Mouse (Mus musculus): ENCODE measurements around the gene Pex10.

Pex10 gene

DNA sequence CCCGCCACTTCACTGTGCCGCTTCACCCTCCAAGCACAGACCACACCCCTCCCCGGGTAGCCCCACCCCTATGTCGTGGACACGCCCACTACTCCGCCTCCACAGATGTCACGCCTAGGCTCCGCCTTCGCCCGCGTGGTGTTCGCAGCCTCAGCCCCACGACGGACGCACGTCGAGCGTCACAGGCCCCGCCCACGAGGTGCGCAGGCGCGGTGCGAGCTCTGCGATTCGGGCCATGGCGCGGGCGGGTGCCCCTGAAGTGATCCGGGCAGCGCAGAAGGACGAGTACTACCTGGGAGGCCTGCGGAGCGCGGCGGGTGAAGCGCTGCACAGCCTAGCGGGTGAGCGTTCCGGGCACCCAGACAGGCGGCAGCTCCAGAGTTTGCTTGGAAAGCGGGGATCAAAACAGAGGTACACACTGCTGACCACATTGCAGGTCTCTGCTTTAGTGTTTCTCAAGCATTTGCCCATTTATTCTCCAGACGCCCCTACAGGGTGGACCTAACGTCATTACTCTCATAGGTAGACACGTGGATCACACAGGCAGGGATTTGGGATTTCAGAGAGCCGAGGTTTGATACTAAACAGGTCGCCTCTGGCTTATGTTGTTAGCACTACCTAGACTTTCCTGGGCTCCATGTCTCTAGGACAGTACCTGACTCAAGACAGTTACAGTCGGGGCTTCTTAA, at the start of gene Pex10:
TSS of gene Pex10 (plus strand) at position 183 of the 689 bp plus-strand sequence.
- in situ Hi-C loops (cut with MboI), result loop anchor here (5.0 kb wide), 1 partner anchor 180 kb away; no protein-coding TSS in a partner anchor

DNA sequence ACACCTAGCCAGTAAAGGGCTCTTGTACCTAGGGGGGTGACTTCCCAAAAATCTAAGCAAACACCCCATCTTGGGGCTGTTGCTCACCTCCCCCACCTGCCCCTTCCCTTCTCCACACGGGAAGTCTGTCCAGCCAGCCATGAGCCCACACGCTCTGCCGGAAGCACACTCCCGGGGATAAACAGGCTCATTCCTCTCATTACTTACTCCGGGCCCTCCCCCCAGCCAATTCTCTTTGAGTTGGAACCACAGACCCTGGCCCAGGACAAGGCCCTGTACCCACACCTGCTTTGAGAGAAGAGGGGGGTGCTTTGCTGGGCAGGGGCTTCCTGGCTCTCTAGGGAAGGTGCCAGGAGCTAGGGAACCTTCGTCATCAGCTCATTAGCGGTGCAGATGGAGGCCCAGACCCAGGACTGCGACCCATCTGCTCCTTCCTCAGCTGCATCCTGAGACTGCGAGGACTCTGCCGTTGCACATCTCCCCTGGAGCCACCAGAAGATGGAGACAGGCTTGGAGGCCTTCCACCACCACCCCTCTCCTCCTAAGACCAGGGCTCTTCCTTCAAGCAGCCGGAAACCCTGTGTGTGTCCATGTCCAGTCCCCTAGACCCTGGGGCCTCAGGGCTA, 49.5 kb upstream of the Pex10 start:
- in situ Hi-C loops (cut with MboI), result no loop called here

DNA sequence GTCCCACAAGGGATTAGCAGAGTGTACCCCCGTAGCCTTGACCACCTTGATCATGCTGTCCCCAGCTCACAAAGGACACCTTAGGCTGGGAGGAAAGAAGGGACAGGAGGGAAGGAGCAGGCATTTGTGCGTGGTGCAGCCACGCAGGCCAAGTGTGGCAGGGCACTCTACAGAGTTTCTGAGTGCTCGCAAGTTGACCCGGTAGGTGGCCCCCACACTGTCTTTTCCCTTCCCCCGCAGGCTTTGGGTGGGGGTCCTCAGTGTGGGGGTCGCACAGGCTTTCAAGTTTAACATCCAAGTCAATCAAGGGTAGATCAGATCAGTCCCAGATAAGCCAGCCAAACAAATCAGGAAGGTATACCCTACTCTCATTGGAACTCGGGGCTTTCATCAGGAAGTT, 48.8 kb upstream of the Pex10 start:
- in situ Hi-C loops (cut with MboI), result no loop called here

DNA sequence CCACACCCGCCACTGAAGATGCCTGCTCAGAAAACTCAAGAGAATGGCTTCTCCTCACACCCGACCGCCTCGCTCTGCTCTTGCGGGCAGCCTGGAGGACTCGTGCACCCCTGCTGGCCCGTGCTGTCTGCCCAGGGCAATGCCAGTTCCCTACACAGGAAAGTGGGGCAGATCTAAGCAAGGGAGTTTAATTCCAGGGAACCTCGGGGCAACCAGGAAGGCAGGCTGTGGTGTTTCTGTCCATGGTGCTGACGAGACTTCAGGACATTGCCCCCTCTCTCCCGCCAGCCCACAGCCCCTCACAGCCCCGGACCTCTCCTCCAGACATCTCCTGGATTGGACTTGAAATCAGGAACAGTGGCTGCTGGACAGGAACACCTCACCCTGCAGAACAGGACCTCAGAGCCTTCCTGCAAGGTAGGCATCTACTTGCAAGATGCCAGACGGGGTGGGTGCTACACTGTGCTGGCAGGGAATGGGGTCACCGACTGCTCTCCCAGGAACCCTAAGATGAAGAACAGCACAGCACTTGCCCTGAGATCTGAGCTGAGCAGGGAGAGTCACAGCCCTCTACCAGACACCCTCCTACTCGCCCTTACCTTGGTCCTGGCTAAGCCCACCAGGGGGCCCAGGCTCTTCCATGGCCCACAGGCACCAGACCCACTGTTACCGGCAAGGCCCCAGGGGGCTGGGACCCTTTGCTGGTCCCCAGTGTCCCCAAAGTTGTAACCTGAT, 48.0 kb upstream of the Pex10 start:
- in situ Hi-C loops (cut with MboI), result no loop called here

DNA sequence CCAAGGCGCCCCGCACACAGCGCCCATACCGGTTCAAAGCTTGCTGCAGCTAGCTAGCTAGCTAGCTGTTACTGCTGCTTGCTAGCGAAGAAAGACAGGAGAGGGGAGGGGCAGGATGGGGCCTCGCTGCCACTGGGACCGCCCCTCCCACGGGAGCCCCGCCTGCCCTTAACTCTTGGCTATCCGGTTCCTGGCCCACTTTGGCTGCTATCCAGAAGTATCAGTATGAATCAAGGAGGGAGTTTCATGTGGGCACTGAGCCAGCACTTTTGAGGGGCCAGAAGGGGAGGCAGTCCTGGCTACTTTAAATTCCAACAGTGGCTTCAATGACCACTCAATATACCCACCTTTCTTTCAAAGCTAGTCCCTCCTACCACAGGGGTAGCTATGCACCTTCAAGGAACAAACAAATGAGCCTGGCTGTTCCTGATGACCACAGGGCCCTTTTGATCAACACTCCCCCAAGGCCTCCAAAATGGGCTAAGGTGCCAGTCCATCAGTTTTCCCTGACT, 47.4 kb upstream of the Pex10 start:
- in situ Hi-C loops (cut with MboI), result no loop called here

DNA sequence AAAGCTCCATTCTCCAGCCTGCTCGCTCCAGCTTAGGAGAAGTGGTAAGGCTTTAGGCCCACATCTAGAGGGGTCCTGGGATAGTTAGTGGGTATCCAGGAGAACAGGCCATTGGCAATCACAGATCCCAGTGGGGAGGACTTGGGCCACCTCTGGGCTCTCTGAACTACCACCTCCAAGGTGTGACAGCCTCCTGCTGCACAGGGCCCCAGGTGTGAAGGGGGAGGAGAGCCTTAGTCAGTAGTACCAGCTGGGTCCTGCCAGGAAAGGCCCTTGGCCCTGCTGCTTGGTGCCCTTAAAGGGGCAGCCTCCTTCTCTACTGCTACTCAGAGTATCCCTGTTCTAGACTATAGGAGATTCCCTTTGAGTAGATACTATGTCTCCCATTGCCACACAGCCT, 46.7 kb upstream of the Pex10 start:
- in situ Hi-C loops (cut with MboI), result no loop called here

DNA sequence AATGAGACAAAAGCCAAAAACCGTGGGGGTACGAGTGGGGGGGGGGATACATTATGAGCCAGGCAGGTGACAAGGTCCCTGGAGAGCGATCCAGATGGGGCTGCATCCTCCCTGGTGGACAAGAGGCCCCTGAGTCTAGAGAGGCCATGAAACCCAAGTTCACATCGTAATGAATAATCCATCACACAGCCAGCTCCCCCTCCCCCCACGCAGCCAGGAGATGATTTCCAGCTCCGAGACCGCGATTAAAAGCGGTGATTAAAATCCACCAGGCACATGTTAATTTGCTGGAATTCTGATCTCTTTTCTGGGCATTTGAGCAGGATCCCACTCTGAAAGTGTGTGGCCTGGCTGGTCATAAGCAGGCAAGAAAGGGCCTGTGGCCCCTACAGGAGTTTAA, 46.0 kb upstream of the Pex10 start:
- in situ Hi-C loops (cut with MboI), result no loop called here

DNA sequence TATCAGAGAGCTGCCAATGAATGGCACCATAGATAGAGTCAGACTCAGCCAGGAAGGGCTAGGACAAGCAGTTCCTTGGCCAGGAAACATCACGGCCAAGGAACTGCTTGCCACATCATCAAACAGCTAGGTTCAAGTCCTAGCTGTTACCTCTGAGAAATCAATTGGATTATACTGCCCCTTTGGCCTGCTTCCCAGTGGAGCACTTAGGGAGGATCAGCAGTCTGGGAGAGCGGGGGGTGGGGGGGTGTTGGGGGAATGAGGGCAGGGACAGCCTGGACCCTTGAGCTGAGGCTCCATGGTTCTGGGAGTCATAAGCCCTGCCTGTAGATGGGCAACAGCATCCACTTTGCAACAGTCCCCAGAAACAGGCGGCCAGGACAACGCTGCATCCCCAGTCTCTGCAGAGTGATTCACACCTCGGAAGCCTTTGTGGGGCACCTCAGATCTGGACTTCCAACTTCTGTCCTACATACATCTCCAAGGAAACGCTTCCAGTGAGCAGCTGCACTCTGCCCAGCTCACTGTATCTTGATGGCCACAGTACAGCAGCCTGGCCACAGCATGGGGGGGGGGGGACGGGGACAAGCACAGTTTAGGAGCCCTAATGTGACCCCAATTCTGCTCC, 44.5 kb upstream of the Pex10 start:
- in situ Hi-C loops (cut with MboI), result no loop called here

DNA sequence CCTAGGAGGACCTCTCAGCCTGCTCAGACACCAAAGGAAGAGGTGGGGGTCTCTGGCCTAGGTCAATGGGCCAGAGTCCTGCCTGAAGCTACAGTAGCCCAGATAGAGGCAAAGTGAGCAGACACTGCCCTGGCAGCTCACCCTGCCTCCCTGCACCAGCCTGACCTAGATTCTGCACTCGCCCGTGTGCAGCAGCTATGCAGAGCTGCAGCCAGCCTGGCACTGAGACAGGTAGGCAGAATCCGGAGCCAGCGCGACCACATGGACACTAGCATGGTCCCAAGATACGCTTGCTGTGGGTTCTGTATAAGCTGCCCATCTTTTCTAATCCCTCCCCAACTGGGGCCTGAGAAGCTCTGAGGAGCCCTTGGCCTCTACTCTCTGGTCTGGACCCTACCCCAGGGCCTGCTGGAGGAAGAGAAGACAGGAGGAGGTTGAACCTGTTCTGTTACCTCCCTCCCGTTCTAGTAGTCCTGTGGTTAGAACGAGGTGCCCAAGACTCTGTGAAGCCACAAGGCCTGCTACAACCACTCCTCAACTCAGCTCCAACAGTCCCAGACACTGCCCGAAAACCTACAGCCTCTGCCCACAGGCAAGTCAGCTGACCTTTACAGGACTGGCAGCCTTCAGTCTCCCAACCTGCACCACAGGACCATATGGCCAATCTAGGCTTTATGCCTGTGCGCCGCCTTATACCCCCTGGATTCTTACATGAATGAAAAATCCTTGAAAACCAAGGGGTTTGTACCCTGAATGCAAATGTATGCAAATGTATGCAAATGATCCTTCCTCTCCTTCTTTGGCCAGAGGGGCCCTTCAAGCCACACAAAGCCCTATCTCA, 42.4 kb upstream of the Pex10 start:
- in situ Hi-C loops (cut with MboI), result no loop called here

DNA sequence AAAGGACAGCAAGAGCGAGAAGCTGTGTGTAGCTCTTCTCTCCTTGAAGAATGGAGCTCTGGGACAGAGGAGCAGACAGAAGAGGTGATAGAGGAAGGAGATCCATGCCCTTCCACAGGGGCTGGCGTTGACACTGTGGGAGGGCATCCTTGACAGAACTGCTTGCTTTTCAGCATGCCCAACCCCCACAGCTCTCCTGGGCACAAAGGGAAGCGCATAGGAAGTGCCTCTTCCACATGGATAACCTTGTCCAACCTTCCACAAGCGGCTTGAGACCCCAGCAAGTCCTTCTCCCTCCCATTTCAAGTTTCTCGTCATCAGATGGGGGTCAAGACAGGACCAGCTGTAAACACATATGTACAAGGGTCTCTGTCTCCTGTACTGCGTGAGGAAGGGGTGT, 33.7 kb upstream of the Pex10 start:
- in situ Hi-C loops (cut with MboI), result no loop called here

DNA sequence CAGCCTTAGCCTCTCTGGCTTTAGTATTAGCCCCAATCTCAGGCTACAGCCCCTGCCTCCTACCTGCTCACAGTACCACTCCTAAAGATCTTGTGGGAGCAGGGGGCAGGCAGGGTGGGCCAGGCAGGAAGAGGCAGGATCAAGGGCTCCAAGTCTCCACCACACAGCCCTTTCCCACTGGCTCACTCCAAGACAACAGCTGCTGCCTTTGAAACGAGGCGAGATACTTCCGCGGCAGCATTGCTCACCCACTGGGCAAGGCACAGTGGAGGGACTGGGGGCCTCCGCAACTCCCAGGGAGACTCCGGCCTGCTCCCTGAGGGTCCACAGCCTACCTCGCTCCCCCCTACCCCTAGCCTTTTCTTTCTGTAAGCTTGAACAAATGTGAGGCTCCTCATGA, 32.6 kb upstream of the Pex10 start:
- in situ Hi-C loops (cut with MboI), result no loop called here

DNA sequence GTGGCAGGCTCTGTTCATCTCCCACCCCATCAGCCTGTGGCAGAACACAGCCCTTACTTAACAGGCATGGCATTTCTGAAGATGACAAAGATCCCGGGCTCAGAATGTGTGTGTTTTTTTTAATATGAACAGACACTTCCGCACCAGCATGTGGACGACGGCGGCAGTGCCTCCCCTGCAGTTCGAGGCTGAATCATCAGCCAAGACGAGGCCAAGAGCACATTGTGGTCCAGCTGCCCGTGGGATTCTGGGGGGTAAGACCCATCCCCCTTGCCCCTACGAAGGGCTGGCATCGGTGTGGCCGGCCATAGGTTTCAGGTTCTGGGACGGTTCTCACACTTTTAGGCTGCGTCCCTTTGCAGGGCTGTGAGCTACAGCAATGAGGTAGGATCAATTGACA, 32.0 kb upstream of the Pex10 start:
- in situ Hi-C loops (cut with MboI), result no loop called here

DNA sequence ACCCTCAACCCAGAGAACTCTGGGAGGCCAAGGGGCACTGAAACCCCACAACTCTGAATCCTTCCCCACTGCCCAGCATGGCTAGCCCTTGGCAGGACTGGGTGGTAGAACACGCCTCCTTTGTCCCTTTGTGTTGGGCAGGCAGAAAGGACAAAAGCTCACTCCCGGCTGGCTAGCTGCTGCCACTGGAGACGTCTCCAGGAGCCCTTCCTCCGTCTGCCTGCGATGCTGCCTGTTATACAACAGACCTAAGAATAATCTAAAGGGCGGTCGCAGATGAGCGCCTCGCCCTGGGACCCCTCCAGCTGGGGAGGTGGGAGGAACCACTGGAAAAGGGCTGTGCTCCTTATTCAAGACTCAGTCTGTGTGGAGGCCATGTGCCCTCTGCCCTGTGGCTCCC, 26.6 kb upstream of the Pex10 start:
- in situ Hi-C loops (cut with MboI), result no loop called here

DNA sequence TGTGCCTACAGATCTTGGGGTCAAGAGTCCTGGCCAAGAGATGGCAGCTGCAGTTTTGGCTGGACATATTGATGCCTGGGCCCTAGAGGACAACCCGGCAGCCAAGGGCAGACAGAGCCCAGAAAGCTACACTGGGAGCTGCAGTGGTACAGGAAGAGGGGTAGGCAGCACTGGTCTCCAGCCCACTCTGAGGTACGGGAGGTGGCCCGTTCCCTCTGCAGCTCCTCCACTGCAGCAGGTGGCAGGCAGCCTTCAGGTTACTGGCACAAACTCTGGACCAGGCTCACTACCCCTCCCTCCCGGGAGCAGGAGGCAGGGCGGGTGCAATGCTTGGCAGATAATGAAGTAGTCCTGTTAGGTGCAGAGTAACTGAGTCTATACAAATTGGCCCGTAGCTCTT, 26.1 kb upstream of the Pex10 start:
- in situ Hi-C loops (cut with MboI), result no loop called here

DNA sequence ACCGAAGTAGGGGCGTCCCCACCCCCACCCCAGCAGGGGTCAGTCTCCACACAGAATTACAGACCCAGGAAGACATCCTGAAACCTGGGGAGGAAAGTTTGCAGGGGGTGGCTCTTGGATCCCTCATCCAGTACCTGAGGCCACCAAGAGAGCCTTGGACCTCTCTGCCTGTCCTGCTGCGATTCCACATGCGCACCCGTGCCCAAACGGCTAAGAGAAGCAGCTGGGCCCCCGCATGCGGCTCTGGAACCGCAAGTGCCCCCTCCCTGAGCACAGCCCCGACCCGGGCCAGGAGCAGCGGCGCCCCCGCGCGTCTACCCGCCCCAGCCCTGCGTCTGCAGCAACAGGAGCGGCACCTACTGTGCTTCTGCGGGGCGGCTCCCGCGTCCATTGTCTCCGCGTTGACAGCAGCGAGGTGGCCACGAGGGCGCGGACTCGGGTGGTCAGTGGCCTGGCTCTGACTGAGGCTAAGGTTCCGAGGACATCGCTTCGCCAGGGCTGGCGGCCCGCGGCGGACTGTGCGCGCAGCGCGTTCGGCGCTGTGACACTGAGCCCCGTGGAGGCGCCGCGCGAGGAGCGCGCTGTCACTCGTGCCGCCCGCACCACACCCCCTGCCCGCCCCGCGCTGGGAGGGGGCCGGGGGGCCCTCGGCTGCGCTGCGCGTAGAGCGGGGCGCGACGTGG, 24.1 kb upstream of the Pex10 start:
- in situ Hi-C loops (cut with MboI), result no loop called here

DNA sequence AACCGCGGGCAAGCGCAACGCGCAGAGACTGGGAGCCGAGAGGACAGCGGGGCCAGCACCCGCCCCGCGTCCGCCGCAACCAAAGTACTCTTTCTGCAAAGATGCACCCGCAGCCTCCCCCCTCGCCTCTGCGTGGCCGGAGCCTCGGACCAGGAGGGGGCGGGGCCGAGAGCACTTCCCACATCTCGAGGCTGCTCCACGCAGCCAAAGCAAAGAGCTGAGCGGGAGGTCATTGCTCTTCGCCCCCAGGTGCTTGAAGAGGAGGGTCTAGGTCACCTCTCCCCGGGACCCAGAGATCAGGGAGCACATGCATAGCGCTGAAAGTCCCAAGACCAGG, 23.6 kb upstream of the Pex10 start:
- in situ Hi-C loops (cut with MboI), result no loop called here

DNA sequence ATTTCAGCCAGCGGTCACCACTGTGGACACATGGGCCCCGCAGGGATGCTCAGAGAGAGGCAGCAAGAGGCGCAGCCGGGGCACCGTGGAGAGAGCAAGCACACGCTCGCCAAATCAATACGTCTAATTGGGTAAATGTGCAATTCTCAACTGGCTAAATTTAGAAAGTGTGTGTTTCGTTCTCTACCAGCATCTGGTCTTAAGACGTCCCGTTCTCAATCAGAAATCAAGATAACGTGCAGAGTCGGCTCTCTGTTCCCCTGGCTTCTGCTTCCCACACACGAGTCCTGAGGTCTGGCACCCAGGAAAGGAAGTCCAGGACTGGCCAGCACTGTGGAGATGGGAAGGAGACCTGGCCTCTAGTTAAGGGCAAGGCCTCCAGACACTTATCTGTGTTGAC, 20.2 kb upstream of the Pex10 start:
- in situ Hi-C loops (cut with MboI), result no loop called here

DNA sequence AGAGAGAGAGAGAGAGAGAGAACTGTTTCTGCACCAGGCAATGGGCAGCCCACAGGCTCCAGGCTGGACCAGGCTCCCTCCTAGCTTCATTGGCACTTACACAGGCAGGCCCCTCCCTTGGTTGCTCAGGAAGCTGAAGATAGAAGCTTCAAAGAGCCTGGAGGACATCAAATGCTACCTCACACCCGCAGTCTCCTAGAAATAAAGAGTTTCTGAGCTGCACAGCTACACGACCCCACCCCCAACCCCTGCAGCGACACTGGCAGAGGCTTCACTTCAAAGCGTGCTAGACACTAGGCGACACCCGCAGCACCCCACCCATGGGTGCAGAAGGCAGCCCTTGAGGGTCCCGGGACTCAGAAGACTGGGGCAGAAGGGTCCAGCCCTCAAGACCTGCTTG, 16.7 kb upstream of the Pex10 start:
- in situ Hi-C loops (cut with MboI), result no loop called here

DNA sequence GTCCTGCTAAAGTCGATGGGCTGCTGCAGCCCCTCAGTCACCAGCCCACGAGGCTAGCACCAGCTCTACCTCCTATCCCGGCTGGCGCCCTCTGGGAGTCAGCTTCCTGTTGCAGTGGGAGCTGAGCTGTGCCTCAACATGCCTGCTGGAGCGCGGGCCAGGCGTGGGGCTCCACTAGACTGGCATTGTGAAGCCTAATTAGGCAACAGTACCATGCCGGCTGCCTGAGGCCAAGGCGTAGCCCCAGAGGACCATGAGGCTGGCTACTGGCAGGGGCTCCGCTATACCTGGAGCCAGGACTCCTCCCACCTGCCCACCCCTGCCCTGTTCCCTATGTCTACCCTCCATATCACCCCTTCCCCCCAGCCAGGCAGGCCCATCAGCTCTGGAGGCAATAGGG, 10.1 kb upstream of the Pex10 start, which contains the start of gene Plch2:
TSS of gene Plch2 (minus strand) at position 61 of the 400 bp plus-strand sequence.
- in situ Hi-C loops (cut with MboI), result no loop called here

DNA sequence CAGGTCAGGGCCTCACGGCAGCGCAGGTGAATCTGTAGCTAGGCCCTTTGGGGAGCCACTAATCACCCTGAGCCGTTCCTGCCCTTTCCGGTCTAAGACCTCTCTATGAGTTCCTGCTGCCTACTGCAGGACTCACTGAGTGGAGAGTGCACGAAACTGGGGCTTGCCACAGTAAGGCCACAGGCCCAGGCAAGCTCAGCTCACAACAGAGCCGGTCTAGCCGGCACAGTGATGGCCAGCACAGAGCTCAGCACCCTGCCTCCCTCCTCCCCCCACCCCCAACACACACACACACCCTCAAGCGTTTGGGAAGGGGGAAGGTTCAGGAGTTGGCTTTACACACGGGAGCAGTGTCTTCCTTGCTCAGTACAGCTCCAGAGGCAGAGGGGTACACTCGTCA, 8.5 kb upstream of the Pex10 start:
- in situ Hi-C loops (cut with MboI), result no loop called here

DNA sequence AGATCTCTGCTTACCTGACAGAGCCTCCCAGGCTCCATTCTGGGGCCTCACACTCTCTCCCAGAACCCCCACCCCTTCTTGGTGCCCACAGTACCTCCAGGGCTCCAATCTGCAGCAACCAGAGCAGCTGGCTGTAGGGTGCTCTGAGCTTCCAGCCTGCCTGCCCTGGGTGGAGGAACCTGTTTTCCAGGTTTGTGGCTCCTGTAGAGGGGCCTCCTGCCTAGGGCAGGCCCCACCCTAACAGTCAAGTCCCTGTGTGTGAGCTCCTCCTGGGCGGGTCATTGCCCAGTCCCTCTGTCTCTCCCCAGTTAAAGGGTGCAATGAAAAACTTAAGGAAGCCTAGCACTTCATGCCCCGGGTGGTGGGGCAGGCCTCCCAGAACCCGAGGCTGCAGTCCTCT, 2.9 kb upstream of the Pex10 start:
- in situ Hi-C loops (cut with MboI), result no loop called here
